Mouse (Mus musculus) bone marrow, adult 2 months (tissue): Measurements from ENCODE around the gene Atp6v1fnb.

Source experiments
- CTCF ChIP-seq: fragments of 200-500 bp; IDR thresholded peaks from 2 replicates; pipeline ENCODE4 v1.5.1; 2011; ENCODE audit warnings: low read length, control low read depth; ENCODE audit not compliant: control insufficient read depth, insufficient read depth
- POLR2A ChIP-seq: fragments of 200-500 bp; IDR thresholded peaks from 2 replicates; pipeline ENCODE4 v1.6.1; 2011; ENCODE audit warnings: low read depth, mild to moderate bottlenecking, control low read depth, low read length, borderline replicate concordance; ENCODE audit not compliant: control insufficient read depth

GRCm38 (mm10) chr6:29482691-29483090 is 11.5 kb downstream of the Atp6v1fnb start:
- TF ChIP-seq CTCF, result no peak
- no peak for TF ChIP-seq POLR2A
